Mouse (Mus musculus) brain, embryonic 14.5 days (tissue): ENCODE measurements around the gene Cacng7.

Source experiments
- CTCF ChIP-seq: fragments of 200-500 bp; IDR thresholded peaks from 2 replicates; pipeline ENCODE4 v1.5.1; 2012; ENCODE audit warnings: inconsistent platforms, mild to moderate bottlenecking, moderate library complexity, borderline replicate concordance; ENCODE audit not compliant: insufficient read depth, insufficient read length; ENCODE audit errors: extremely low read depth
- POLR2A ChIP-seq: fragments of 200-500 bp; IDR thresholded peaks from 2 replicates; pipeline ENCODE4 v1.6.1; 2012; ENCODE audit warnings: mild to moderate bottlenecking, inconsistent platforms, borderline replicate concordance; ENCODE audit not compliant: poor library complexity, insufficient read depth, insufficient read length, severe bottlenecking; ENCODE audit errors: extremely low read depth

DNA sequence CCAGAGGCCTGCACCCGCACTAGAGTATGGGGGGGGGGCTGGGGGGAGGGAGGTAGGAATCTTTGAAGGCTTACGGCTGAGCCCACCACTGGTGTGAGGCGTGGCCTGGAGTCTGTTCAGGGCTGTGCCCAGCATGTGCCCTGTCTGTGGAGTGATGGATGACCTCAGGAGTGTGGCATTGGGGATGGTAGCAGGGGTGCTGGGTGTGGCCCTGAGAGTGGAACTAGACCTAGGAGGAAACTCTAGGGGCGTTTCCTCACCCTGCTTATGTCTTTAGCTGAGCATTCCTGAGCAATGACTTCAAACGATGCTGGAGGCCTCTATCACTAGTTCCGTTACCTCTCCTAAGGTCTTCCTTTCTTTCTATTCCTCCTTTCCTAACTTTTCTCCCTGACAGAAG is 41.6 kb upstream of the Cacng7 start:
- TF ChIP-seq CTCF = no peak
- no peak for TF ChIP-seq POLR2A
